Mouse (Mus musculus) lung, embryonic 15.5 days (tissue): ENCODE results near the gene Socs1. TPM values are rescaled to one million over a fixed set of nuclear protein-coding genes. Genes with fewer than 3 reads are reported as not detected.

Experiments used
- ATAC-seq: fragments of 200-750 bp; cut with Nextera tagmentation; 2 replicates; pipeline ENCODE4 v1.8.0; 2017; ENCODE audit warnings: moderate number of reproducible peaks, borderline replicate concordance; ENCODE audit not compliant: low FRiP score, low TSS enrichment; ENCODE audit errors: extremely low read depth
- H3K27ac ChIP-seq: fragments of 300-500 bp; sonication (generic); 2 replicates; pipeline ENCODE4 v1.5.1; 2015; ENCODE audit warnings: moderate library complexity, mild to moderate bottlenecking, inconsistent platforms
- H3K27me3 ChIP-seq: fragments of 300-500 bp; sonication (generic); 2 replicates; pipeline ENCODE4 v1.6.1; 2015; ENCODE audit warnings: inconsistent platforms
- H3K36me3 ChIP-seq: fragments of 300-500 bp; sonication (generic); 2 replicates; pipeline ENCODE4 v1.6.1; 2015; ENCODE audit warnings: inconsistent platforms
- H3K4me1 ChIP-seq: fragments of 300-500 bp; sonication (generic); 2 replicates; pipeline ENCODE4 v1.6.1; 2015; ENCODE audit warnings: inconsistent platforms
- H3K4me2 ChIP-seq: fragments of 300-500 bp; sonication (generic); 2 replicates; pipeline ENCODE4 v1.6.1; 2015; ENCODE audit warnings: inconsistent platforms, mild to moderate bottlenecking, moderate library complexity
- H3K4me3 ChIP-seq: fragments of 300-500 bp; sonication (generic); 2 replicates; pipeline ENCODE4 v1.5.1; 2015; ENCODE audit warnings: mild to moderate bottlenecking, inconsistent platforms
- H3K9ac ChIP-seq: fragments of 300-500 bp; sonication (generic); 2 replicates; pipeline ENCODE4 v1.6.1; 2015; ENCODE audit warnings: inconsistent platforms
- H3K9me3 ChIP-seq: fragments of 300-500 bp; sonication (generic); 2 replicates; pipeline ENCODE4 v1.6.1; 2016; ENCODE audit warnings: inconsistent platforms
- WGBS: fragments of 180-500 bp; shearing (Covaris S2); methylation state at CpG from one replicate; pipeline ENCODE4 v1.1.7; 2015; 5-methylcytosine and 5-hydroxymethylcytosine counted together
- polyA plus RNA-seq: library from polyadenylated mRNA; unstranded; fragments of >200 nt; fragmentation: Nextera tagmentation; extraction: Ambion mirVana; gene quantifications from 2 replicates; pipeline ENCODE4 v1.2.1, GENCODE M21; 2015

The Socs1 gene
- polyA plus RNA-seq, 1 experiment from 2014 or later = 10.4 TPM

DNA sequence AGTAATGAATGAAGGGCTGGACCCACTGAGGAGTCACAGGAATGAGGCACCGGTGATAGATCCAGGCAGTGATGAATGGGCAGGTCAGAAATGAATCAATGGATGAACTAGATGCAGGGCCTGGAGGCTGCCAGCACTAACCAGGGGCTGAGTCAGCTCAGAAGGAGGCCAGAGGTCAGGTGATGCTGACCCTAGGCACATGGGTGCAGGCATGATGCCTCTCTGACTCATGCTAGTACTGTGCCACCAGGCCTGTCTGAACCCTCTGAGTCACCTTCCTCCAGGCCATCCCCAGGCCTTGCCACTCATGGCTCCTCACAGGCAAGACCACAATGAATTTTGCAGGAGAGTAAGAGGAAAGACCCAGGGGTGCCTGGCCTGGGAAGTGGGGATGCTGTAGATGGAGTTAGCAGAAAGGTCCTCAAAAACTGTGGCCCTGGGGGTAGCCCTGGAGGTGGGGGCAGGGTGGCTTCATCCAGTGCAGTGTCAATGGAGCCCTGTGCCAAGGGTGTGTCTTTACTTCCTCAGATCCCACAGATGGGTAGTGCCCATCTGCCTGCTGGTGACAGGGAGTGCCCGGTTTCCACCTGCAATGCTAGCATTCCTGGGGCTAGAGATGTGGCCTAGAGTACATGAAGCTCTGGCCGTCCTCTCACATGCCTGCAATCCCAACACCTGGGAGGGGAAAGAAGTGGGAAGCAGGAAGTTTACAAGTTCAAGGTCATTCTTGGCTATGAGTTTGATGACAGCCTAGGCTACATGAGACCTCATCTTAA, 30.6 kb downstream of the Socs1 start:
- H3K4me3 ChIP-seq = no peak overlapping the region
- H3K27me3 ChIP-seq = no peaks in the 10 kb centered on the region
- WGBS = 80% methylated on average over 3 of the region's 3 CpGs
- no peak overlapping the region for H3K9ac ChIP-seq
- peaks cover 6% of the 10 kb centered on the region; the same call in 1 of the 2 replicates for H3K4me1 ChIP-seq
- H3K36me3 ChIP-seq = no peaks in the 10 kb centered on the region
- no peak overlapping the region for H3K4me2 ChIP-seq
- H3K27ac ChIP-seq = no peak overlapping the region
- no peaks in the 10 kb centered on the region for H3K9me3 ChIP-seq
- no peak for ATAC-seq

DNA sequence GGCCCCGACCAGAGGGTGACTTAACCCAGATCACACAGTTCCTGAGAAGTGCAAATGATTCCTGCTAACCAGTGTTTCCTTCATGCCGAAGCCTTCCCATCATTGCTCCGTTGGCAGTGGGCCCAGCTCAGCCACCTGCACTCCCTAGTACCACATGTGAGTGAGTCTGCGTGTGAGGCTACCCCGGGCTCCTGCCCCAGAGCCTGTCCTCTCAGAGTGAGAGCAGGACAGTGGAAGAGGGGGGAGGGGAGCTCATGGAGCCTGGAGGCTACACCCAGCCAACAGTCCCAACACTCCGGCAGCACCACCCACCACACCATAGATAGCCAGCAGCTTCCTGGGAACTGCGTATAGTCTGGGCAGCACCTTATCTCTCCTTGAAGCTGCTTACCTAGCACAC, 35.5 kb downstream of the Socs1 start:
- no peaks in the 10 kb centered on the region for H3K36me3 ChIP-seq
- no peak overlapping the region for H3K27ac ChIP-seq
- WGBS = 25% methylated on average over 7 of the region's 7 CpGs

DNA sequence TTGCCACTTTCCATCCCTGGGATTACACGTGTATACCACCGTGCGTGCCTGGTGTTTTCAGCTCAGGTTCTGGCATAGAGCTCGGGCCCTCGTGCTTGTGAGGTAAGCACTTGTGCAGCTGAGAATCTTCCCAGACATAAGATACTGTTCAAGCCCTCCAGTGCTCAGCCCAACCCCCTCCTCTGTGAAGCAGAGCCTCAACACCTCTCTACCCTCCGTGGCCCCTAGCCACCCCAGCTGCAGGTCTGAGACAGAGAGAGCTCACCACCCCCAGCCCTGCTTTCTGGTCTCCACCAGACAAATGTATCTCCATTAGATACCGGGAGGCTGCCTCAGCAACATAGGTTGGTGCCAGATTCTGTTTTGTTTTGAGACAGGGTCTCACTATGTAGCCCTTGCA, 36.1 kb downstream of the Socs1 start:
- WGBS = 24% methylated on average over 7 of the region's 7 CpGs
- ATAC-seq = peak; percentile 36; the same call in 1 of the 2 replicates
- no peak overlapping the region for H3K27ac ChIP-seq
- H3K4me1 ChIP-seq = peaks cover 9% of the 10 kb centered on the region
- no peaks in the 10 kb centered on the region for H3K27me3 ChIP-seq
- no peaks in the 10 kb centered on the region for H3K9me3 ChIP-seq
- no peaks in the 10 kb centered on the region for H3K36me3 ChIP-seq
- H3K4me2 ChIP-seq = no peak overlapping the region
- no peak overlapping the region for H3K9ac ChIP-seq
- H3K4me3 ChIP-seq = no peak overlapping the region

More for the DNA sequence above, 35.5 kb downstream of the Socs1 start:
- Histone ChIP-seq H3K9ac (no peak overlapping the region), H3K4me3 (no peak overlapping the region), H3K4me2 (no peak overlapping the region), H3K4me1 (peaks cover 9% of the 10 kb centered on the region), H3K9me3 (no peaks in the 10 kb centered on the region), H3K27me3 (no peaks in the 10 kb centered on the region)
- ATAC-seq = peak; percentile 61

DNA sequence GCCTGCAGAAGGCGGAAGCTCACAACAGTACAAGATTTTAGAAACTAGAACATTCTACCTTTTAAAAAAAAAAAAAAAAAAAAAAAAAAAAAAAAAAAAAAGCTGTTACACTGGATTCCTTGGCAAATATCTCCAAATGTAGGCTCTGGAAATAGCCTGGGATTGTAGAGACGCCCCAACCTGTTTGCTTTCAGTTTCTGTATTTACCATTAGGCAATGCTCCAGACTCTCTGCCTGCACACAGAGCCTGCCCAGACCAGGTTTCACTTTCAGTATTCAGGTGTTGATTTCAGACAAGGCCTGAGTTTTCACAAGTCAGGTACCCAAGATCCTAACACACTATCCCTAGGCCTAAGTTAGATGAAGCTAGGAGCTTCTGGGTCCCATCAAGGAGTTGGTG, 44.3 kb downstream of the Socs1 start:
- 73% methylated on average over 2 of the region's 2 CpGs for WGBS
- Histone ChIP-seq H3K9ac (no peak overlapping the region), H3K27me3 (no peaks in the 10 kb centered on the region), H3K4me2 (no peak overlapping the region), H3K27ac (peak overlapping the region; percentile 30; the same call in 1 of the 2 replicates), H3K4me3 (no peak overlapping the region), H3K9me3 (no peaks in the 10 kb centered on the region), H3K4me1 (peaks cover 41% of the 10 kb centered on the region), H3K36me3 (no peaks in the 10 kb centered on the region)
- peak; percentile 44; the same call in 1 of the 2 replicates for ATAC-seq

DNA sequence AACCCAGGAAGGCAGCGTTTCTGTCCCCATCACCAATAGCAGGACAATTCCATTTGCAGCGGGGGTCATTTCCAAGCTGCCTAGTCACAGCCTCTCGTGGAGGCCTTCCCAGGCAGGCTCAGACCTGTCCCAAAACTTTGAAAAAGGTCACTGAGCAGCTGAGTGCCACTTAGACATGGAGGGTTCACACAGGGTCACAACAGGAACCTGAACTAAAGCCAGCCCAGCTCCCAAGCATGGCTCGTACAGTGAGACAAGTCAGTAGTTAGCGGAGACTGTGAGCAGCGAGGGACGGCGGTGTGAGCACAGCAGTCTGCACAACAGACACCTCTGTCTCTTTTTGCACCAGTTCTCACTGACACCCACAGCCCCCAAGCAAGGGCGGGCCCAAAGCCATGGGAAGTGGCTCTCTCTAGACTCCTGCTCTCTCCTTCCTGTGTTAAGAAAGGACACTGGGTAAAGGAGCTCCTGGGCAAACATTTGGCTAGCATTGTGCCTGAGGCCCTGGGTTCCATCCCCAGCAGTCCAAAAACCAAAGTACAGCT, 45.4 kb downstream of the Socs1 start:
- H3K9ac ChIP-seq = no peak overlapping the region
- H3K9me3 ChIP-seq = no peaks in the 10 kb centered on the region
- H3K4me2 ChIP-seq = no peak overlapping the region
- no peak overlapping the region for H3K27ac ChIP-seq
- no peak for ATAC-seq
- no peaks in the 10 kb centered on the region for H3K27me3 ChIP-seq
- no peak overlapping the region for H3K4me3 ChIP-seq
- no peaks in the 10 kb centered on the region for H3K36me3 ChIP-seq
- H3K4me1 ChIP-seq = peaks cover 51% of the 10 kb centered on the region
- 58% methylated on average over 9 of the region's 9 CpGs for WGBS

DNA sequence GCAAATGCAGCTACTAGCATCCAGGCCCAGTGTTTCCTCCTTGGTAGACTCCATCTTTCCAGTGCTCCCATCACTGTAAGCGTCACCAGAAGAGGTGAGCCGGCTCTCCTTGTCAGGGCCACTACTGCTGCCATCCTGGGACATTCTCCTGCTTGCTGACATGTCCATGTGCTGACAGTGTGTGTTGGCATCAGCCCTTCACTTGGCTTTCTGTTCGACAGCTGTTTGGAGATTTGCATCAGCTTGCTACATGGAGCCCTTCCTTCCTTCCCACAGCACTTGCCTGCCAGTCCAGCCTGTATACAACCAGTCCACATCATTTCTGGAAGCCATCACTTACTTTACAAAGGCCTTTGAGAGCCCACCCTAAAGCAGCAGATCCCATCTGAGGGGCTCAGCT, 46.5 kb downstream of the Socs1 start:
- Histone ChIP-seq H3K9me3 (no peaks in the 10 kb centered on the region), H3K9ac (no peak overlapping the region), H3K4me3 (no peak overlapping the region), H3K4me1 (peaks cover 51% of the 10 kb centered on the region), H3K36me3 (no peaks in the 10 kb centered on the region), H3K27ac (peak overlapping the region; percentile 83), H3K4me2 (no peak overlapping the region), H3K27me3 (no peaks in the 10 kb centered on the region)
- ATAC-seq = no peak
- WGBS = 69% methylated on average over 3 of the region's 3 CpGs

DNA sequence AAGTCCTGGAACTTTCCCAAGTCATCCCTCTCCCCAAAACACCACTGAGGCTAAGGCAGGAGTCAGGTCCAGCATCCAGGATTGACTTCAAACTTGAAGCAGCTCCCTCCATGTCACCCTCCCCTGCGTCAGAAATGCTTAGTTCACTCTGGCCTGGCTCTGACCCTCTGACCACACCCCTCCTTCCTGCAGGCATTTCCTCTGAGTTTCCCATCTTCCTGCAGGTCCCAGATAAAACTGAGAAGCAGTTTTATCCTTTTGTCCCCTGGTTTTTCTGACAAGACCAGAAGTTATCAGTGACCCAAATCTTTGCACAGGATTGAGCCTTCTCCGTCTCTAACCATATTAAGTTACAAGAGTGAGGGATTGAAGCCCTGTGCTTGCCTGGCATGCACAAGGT, 47.8 kb downstream of the Socs1 start:
- 56% methylated on average over 2 of the region's 2 CpGs for WGBS
- Histone ChIP-seq H3K4me2 (no peak overlapping the region), H3K4me3 (no peak overlapping the region), H3K9me3 (no peaks in the 10 kb centered on the region), H3K36me3 (no peaks in the 10 kb centered on the region), H3K4me1 (peaks cover 51% of the 10 kb centered on the region), H3K9ac (no peak overlapping the region), H3K27ac (peak overlapping the region; percentile 83), H3K27me3 (no peaks in the 10 kb centered on the region)
- ATAC-seq = no peak

DNA sequence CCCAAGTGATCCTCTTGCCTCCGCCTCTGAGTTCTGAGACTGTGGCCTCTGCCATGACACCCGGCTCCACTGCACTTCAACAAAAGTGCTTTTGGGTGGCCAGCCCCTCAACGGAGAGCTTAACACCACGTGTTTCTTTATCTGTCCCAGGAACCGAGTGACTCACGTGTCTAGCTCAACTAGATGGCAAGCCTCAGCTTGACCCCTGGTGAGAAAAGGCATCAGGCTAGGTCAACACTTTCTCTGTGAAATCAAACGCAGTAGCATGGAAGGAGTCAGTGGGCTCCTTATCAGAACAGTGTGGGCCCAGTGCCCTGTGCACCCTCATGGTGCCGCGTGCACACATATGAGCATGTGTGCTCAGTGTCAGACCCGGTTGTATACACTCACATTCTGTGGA, 49.0 kb downstream of the Socs1 start:
- Histone ChIP-seq H3K9ac (no peak overlapping the region), H3K27me3 (no peaks in the 10 kb centered on the region), H3K9me3 (no peaks in the 10 kb centered on the region), H3K27ac (no peak overlapping the region), H3K4me3 (no peak overlapping the region), H3K4me2 (no peak overlapping the region), H3K36me3 (no peaks in the 10 kb centered on the region), H3K4me1 (peaks cover 49% of the 10 kb centered on the region)
- WGBS = 60% methylated on average over 10 of the region's 10 CpGs
- ATAC-seq = no peak

DNA sequence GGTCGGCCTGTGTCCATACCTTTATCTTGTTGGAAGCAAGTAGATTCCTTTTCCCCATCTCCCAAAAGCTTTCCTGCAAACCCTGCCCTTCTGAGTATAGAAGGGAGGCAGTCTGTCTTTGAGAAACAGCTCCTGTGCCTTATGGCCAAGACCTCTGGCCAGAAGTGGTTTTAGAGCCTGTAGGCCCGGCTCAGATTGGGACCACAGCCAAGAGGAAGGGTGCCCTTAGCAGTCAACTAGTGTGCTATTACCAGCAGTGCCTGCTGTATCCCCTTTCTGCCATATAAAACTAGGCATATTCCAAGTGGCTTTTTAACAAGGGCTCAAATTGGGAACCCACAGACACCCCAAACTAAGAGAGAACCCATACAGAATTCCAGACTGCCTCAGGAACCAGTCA, 49.6 kb downstream of the Socs1 start:
- Histone ChIP-seq H3K9ac (no peak overlapping the region), H3K4me2 (no peak overlapping the region), H3K9me3 (no peaks in the 10 kb centered on the region), H3K4me3 (no peak overlapping the region), H3K4me1 (peaks cover 46% of the 10 kb centered on the region), H3K27me3 (no peaks in the 10 kb centered on the region), H3K36me3 (no peaks in the 10 kb centered on the region), H3K27ac (no peak overlapping the region)
- 54% methylated on average over 2 of the region's 2 CpGs for WGBS
- no peak for ATAC-seq

DNA sequence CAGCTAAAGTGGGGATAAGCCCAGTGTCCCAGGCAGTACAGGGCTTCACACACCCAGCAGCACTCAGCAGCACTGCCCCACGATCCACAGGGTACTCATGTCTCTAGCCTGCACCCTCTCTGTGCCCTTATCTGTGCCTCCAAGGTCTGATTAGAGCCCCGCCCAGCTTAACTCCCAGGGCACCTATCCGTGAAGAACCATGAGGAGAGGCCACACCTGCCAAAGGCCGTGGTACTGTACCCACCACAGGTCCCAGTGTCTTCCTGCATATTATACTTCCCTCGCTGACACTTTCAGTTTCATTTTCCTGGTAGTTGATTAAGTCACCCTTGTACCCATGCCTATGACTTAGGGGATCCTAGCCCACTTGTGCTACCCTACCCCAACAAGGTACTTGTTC, 52.9 kb downstream of the Socs1 start:
- WGBS = 74% methylated on average over 5 of the region's 5 CpGs
- no peak for ATAC-seq
- H3K9ac ChIP-seq = no peak overlapping the region
- H3K36me3 ChIP-seq = no peaks in the 10 kb centered on the region
- H3K27ac ChIP-seq = no peak overlapping the region
- no peaks in the 10 kb centered on the region for H3K27me3 ChIP-seq
- H3K4me3 ChIP-seq = no peak overlapping the region
- no peaks in the 10 kb centered on the region for H3K9me3 ChIP-seq
- H3K4me2 ChIP-seq = no peak overlapping the region
- H3K4me1 ChIP-seq = peaks cover 31% of the 10 kb centered on the region
